13 mouse cellular contexts compared by ENCODE assay signal in the genomic region with DNA sequence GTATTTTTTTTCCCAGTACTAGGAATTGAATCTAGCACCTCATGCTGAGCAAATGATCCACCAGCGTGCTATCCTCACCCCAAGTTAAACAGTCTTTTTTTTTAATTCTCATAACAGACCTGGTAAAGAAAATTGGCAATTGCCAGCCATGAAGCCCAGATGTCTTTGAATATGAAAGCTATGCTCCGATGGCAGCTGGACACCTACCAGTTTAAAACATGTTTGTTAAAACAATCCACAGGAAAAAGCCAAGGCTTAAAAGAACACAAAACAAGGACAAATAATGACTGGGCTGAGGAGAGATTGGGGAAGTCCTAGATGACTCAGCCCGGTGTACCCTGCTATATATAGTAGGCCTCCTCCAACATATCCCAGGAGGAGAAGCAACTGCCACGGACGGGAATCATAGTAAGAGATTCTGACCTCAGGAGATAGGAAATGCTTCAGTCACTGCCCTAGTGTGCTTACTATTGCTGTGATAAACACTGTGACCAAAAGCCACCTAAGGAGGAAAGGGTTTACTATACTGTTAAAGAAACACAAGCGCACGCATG. TPM values are rescaled to one million over a fixed set of nuclear protein-coding genes. Genes with fewer than 3 reads are reported as not detected.
A peak's percentile ranks its signal among the peaks of the same experiment; 100 is the strongest.
DNase-seq lines count a peak whose midpoint lies in the region; ATAC-seq lines count a peak whose summit lies in the region.
"Had no signal": no experiment of that assay in that cellular context is flagged by ENCODE, and none has a peak within 500 bp of the region (broad histone marks: within the 10 kb centered on the region; RNA-seq: fewer than 3 reads in every experiment).

No protein-coding gene starts in this region.

- DNase-seq in kidney, adult 8-10 months = peak; percentile 27
- DNase-seq in midbrain, embryonic 11.5 days (ENCODE audit: low spot score, missing footprints) = peak; percentile 51
- DNase-seq in ovary, postnatal 36 days (ENCODE audit: low spot score) = no peak
- DNase-seq: cerebellum, adult 18-20 months; lung, embryonic 14.5 days; right cerebral cortex, adult 18-20 months had no signal

- no peaks in the 10 kb centered on the region for H3K36me3 ChIP-seq in kidney, embryonic 14.5 days (ENCODE audit: control insufficient read depth, insufficient read depth, low read length)
- no peaks in the 10 kb centered on the region for H3K36me3 ChIP-seq in midbrain, embryonic 11.5 days (ENCODE audit: control insufficient read depth, insufficient read depth, low read length)
- no peaks in the 10 kb centered on the region for H3K36me3 ChIP-seq in midbrain, embryonic 16.5 days (ENCODE audit: control insufficient read depth, insufficient read depth, low read length)
- no peaks in the 10 kb centered on the region for H3K36me3 ChIP-seq in heart, embryonic 11.5 days (ENCODE audit: control insufficient read depth, insufficient read depth, low read length)
- no peaks in the 10 kb centered on the region for H3K36me3 ChIP-seq in hindbrain, embryonic 16.5 days (ENCODE audit: control insufficient read depth, insufficient read depth, low read length)
- H3K36me3 ChIP-seq: forebrain, embryonic 10.5 days; midbrain, embryonic 15.5 days had no signal

- no peaks in the 10 kb centered on the region for H3K9me3 ChIP-seq in kidney, embryonic 14.5 days (ENCODE audit: control insufficient read depth, low read length)
- H3K9me3 ChIP-seq in midbrain, embryonic 11.5 days (ENCODE audit: control insufficient read depth, low read length) = no peaks in the 10 kb centered on the region
- no peaks in the 10 kb centered on the region for H3K9me3 ChIP-seq in midbrain, embryonic 16.5 days (replicated peaks; ENCODE audit: control insufficient read depth, low read length, poor library complexity, severe bottlenecking)
- H3K9me3 ChIP-seq in heart, embryonic 11.5 days (replicated peaks; ENCODE audit: control insufficient read depth, low read length) = no peaks in the 10 kb centered on the region
- no peaks in the 10 kb centered on the region for H3K9me3 ChIP-seq in hindbrain, embryonic 16.5 days (ENCODE audit: control insufficient read depth, low read length)
- H3K9me3 ChIP-seq: forebrain, embryonic 10.5 days; midbrain, embryonic 15.5 days had no signal

- WGBS in kidney, embryonic 14.5 days = 81% methylated on average over 7 of the region's 7 CpGs
- 77% methylated on average over 7 of the region's 7 CpGs for whole genome bisulfite sequencing in midbrain, embryonic 11.5 days
- WGBS in midbrain, embryonic 16.5 days = 80% methylated on average over 7 of the region's 7 CpGs
- WGBS in heart, embryonic 11.5 days (ENCODE audit: insufficient replicate concordance) = 53% methylated on average over 7 of the region's 7 CpGs
- 83% methylated on average over 7 of the region's 7 CpGs for WGBS in hindbrain, embryonic 16.5 days

- no peak overlapping the region for H3K27ac ChIP-seq in kidney, embryonic 14.5 days (ENCODE audit: low read depth, low read length)
- H3K27ac ChIP-seq in midbrain, embryonic 11.5 days (ENCODE audit: low read depth, low read length) = no peak overlapping the region
- no peak overlapping the region for H3K27ac ChIP-seq in midbrain, embryonic 16.5 days (ENCODE audit: low read length)
- 0 out of 2 replicates have a peak overlapping the region, but pooled peaks have one; percentile 22 for H3K27ac ChIP-seq in heart, embryonic 11.5 days (ENCODE audit: low read depth, low read length)
- no peak overlapping the region for H3K27ac ChIP-seq in hindbrain, embryonic 16.5 days (ENCODE audit: low read depth, low read length)
- H3K27ac ChIP-seq: forebrain, embryonic 10.5 days; midbrain, embryonic 15.5 days had no signal

- no peaks in the 10 kb centered on the region for H3K27me3 ChIP-seq in kidney, embryonic 14.5 days (ENCODE audit: control insufficient read depth, insufficient read depth, low read length)
- H3K27me3 ChIP-seq in midbrain, embryonic 11.5 days (ENCODE audit: control insufficient read depth, insufficient read depth, low read length) = no peaks in the 10 kb centered on the region; the same call in 1 of the 2 replicates
- no peaks in the 10 kb centered on the region; the same call in 1 of the 2 replicates for H3K27me3 ChIP-seq in midbrain, embryonic 16.5 days (ENCODE audit: control insufficient read depth, insufficient read depth, low read depth, low read length)
- no peaks in the 10 kb centered on the region for H3K27me3 ChIP-seq in heart, embryonic 11.5 days (ENCODE audit: control insufficient read depth, insufficient read depth, low read length)
- no peaks in the 10 kb centered on the region for H3K27me3 ChIP-seq in hindbrain, embryonic 16.5 days (replicated peaks; ENCODE audit: control insufficient read depth, insufficient read depth, low read length)
- H3K27me3 ChIP-seq: midbrain, embryonic 15.5 days had no signal

- H3K4me2 ChIP-seq in kidney, embryonic 14.5 days (replicated peaks; ENCODE audit: low read depth, low read length) = no peak overlapping the region
- no peak overlapping the region for H3K4me2 ChIP-seq in midbrain, embryonic 11.5 days
- no peak overlapping the region for H3K4me2 ChIP-seq in midbrain, embryonic 16.5 days (ENCODE audit: low read length)
- no peak overlapping the region for H3K4me2 ChIP-seq in heart, embryonic 11.5 days
- no peak overlapping the region for H3K4me2 ChIP-seq in hindbrain, embryonic 16.5 days (ENCODE audit: low read length)
- H3K4me2 ChIP-seq: lung, embryonic 14.5 days; midbrain, embryonic 15.5 days had no signal

- no peak overlapping the region for H3K9ac ChIP-seq in kidney, embryonic 14.5 days (ENCODE audit: low read depth, low read length)
- no peak overlapping the region for H3K9ac ChIP-seq in midbrain, embryonic 11.5 days (ENCODE audit: low read length)
- H3K9ac ChIP-seq in midbrain, embryonic 16.5 days (ENCODE audit: low read depth, low read length) = no peak overlapping the region
- no peak overlapping the region for H3K9ac ChIP-seq in heart, embryonic 11.5 days (ENCODE audit: low read depth, low read length)
- H3K9ac ChIP-seq in hindbrain, embryonic 16.5 days (ENCODE audit: low read depth, low read length) = no peak overlapping the region
- H3K9ac ChIP-seq: lung, embryonic 14.5 days; midbrain, embryonic 15.5 days had no signal

- no peak for ATAC-seq in kidney, embryonic 14.5 days (ENCODE audit: low FRiP score, low TSS enrichment)
- ATAC-seq in midbrain, embryonic 11.5 days (ENCODE audit: low FRiP score) = no peak
- ATAC-seq in midbrain, embryonic 16.5 days = no peak
- no peak for ATAC-seq in heart, embryonic 11.5 days (replicated peaks; ENCODE audit: insufficient number of reproducible peaks, low FRiP score, low TSS enrichment)
- ATAC-seq in hindbrain, embryonic 16.5 days = no peak
- ATAC-seq: midbrain, embryonic 15.5 days had no signal

- H3K4me3 ChIP-seq in kidney, embryonic 14.5 days (ENCODE audit: low read length) = no peak overlapping the region
- H3K4me3 ChIP-seq in midbrain, embryonic 11.5 days (ENCODE audit: low read depth, low read length) = no peak overlapping the region
- H3K4me3 ChIP-seq in midbrain, embryonic 16.5 days (ENCODE audit: low read depth, low read length) = no peak overlapping the region
- no peak overlapping the region for H3K4me3 ChIP-seq in heart, embryonic 11.5 days (ENCODE audit: low read depth, low read length)
- no peak overlapping the region for H3K4me3 ChIP-seq in hindbrain, embryonic 16.5 days (ENCODE audit: low read length)
- H3K4me3 ChIP-seq: forebrain, embryonic 10.5 days; midbrain, embryonic 15.5 days had no signal

- no peaks in the 10 kb centered on the region for H3K4me1 ChIP-seq in kidney, embryonic 14.5 days (ENCODE audit: control insufficient read depth, insufficient read depth, low read length)
- H3K4me1 ChIP-seq in midbrain, embryonic 11.5 days (ENCODE audit: control insufficient read depth, insufficient read depth, low read length) = no peaks in the 10 kb centered on the region
- H3K4me1 ChIP-seq in midbrain, embryonic 16.5 days (ENCODE audit: control insufficient read depth, insufficient read depth, low read length) = no peaks in the 10 kb centered on the region
- H3K4me1 ChIP-seq in heart, embryonic 11.5 days (ENCODE audit: control insufficient read depth, insufficient read depth, low read length) = peaks cover 5% of the 10 kb centered on the region; the same call in 1 of the 2 replicates
- no peaks in the 10 kb centered on the region for H3K4me1 ChIP-seq in hindbrain, embryonic 16.5 days (ENCODE audit: control insufficient read depth, insufficient read depth, low read depth, low read length)
- H3K4me1 ChIP-seq: midbrain, embryonic 15.5 days had no signal

RNA-seq across cellular contexts. Expression of a gene that starts 6.6 kb away (rescaled TPM):
- 48.0 and 55.0 TPM in 2 replicates for polyA plus RNA-seq in kidney, embryonic 14.5 days (2014; fragmentation: Nextera tagmentation; extraction: Ambion mirVana)
- 24.2 and 24.9 TPM in 2 replicates for polyA plus RNA-seq in midbrain, embryonic 11.5 days (2014; fragmentation: Nextera tagmentation; extraction: Ambion mirVana)
- polyA plus RNA-seq in midbrain, embryonic 16.5 days (2015; fragmentation: Nextera tagmentation; extraction: Ambion mirVana) = 28.6 and 31.0 TPM in 2 replicates
- 71.2 and 74.7 TPM in 2 replicates for polyA plus RNA-seq in heart, embryonic 11.5 days (2014; fragmentation: Nextera tagmentation; extraction: Ambion mirVana)
- polyA plus RNA-seq in hindbrain, embryonic 16.5 days (2015; fragmentation: Nextera tagmentation; extraction: Ambion mirVana) = 43.0 TPM in 2 replicates

RNA-seq across cellular contexts. Expression of a gene that starts 49.9 kb away (rescaled TPM):
- polyA plus RNA-seq in kidney, embryonic 14.5 days (2014; fragmentation: Nextera tagmentation; extraction: Ambion mirVana) = 0.56 and 0.58 TPM in 2 replicates
- polyA plus RNA-seq in midbrain, embryonic 11.5 days (2014; fragmentation: Nextera tagmentation; extraction: Ambion mirVana) = 0.14 and 0.28 TPM in 2 replicates
- polyA plus RNA-seq in midbrain, embryonic 16.5 days (2015; fragmentation: Nextera tagmentation; extraction: Ambion mirVana) = 6.2 and 8.5 TPM in 2 replicates
- 0.16 TPM in 1 of 2 replicates, not detected in the other for polyA plus RNA-seq in heart, embryonic 11.5 days (2014; fragmentation: Nextera tagmentation; extraction: Ambion mirVana)
- polyA plus RNA-seq in hindbrain, embryonic 16.5 days (2015; fragmentation: Nextera tagmentation; extraction: Ambion mirVana) = 7.7 and 8.1 TPM in 2 replicates
- polyA plus RNA-seq: limb, embryonic 11.5 days had no signal
